Comparison of ENCODE assay signal across 31 mouse cellular contexts in genomic region chr13:25097348-25097747, GRCm38 (mm10). TPM values are rescaled to one million over a fixed set of nuclear protein-coding genes. Genes with fewer than 3 reads are reported as not detected.
A peak's percentile ranks its signal among the peaks of the same experiment; 100 is the strongest.
DNase-seq lines count a peak whose midpoint lies in the region; ATAC-seq and TF ChIP-seq lines count a peak whose summit lies in the region.
"Had no signal": no experiment of that assay in that cellular context is flagged by ENCODE, and none has a peak within 500 bp of the region (broad histone marks: within the 10 kb centered on the region; RNA-seq: fewer than 3 reads in every experiment).

No protein-coding gene starts in this region.

- no peaks in the 10 kb centered on the region for H3K27me3 ChIP-seq in kidney, embryonic 16.5 days (ENCODE audit: insufficient read depth, low read length)
- H3K27me3 ChIP-seq in kidney, postnatal 0 days (ENCODE audit: insufficient read depth, low read length), result no peaks in the 10 kb centered on the region
- no peaks in the 10 kb centered on the region for H3K27me3 ChIP-seq in liver, embryonic 16.5 days (ENCODE audit: control insufficient read depth, insufficient read depth, low read depth, low read length)
- H3K27me3 ChIP-seq: embryonic facial prominence, embryonic 13.5 days; forebrain, embryonic 15.5 days; heart, embryonic 12.5 days; limb, embryonic 12.5 days; midbrain, embryonic 13.5 days; neural tube, embryonic 13.5 days had no signal

- H3K4me3 ChIP-seq in kidney, embryonic 16.5 days (ENCODE audit: low read length), result peak overlapping the region; percentile 17; the same call in 1 of the 2 replicates
- 0 out of 2 replicates have a peak overlapping the region, but pooled peaks have one; percentile 14 for H3K4me3 ChIP-seq in kidney, postnatal 0 days (replicated peaks; ENCODE audit: low read depth, low read length)
- peak overlapping the region; percentile 40 for H3K4me3 ChIP-seq in liver, embryonic 16.5 days (ENCODE audit: low read depth, low read length)
- H3K4me3 ChIP-seq: embryonic facial prominence, embryonic 13.5 days; forebrain, embryonic 10.5 days; forebrain, embryonic 15.5 days; gastrocnemius, adult 2 months; heart, adult 2 months; heart, embryonic 12.5 days; limb, embryonic 12.5 days; midbrain, embryonic 13.5 days; neural tube, embryonic 13.5 days had no signal

- peak overlapping the region; percentile 46 for H3K4me2 ChIP-seq in kidney, embryonic 16.5 days (replicated peaks; ENCODE audit: low read depth, low read length)
- H3K4me2 ChIP-seq in kidney, postnatal 0 days (ENCODE audit: low read length), result peak overlapping the region; percentile 44
- H3K4me2 ChIP-seq in liver, embryonic 16.5 days (ENCODE audit: low read depth, low read length), result 0 out of 2 replicates have a peak overlapping the region, but pooled peaks have one; percentile 34
- H3K4me2 ChIP-seq: embryonic facial prominence, embryonic 13.5 days; forebrain, embryonic 15.5 days; heart, embryonic 12.5 days; hindbrain, embryonic 14.5 days; limb, embryonic 12.5 days; midbrain, embryonic 13.5 days; neural tube, embryonic 13.5 days had no signal

- TF ChIP-seq CTCF in kidney, postnatal 0 days (IDR thresholded peaks at IDR 0.05; ENCODE audit: low read depth), result no peak

- peak; percentile 41 for DNase-seq in kidney, adult 18-20 months
- no peak for DNase-seq in kidney, postnatal 14 days
- no peak for DNase-seq in kidney, postnatal 25 days
- DNase-seq in kidney, postnatal 0 days (ENCODE audit: low spot score), result no peak
- no peak for DNase-seq in right cerebral cortex, adult 18-20 months
- DNase-seq in adrenal gland, postnatal 10 days, result no peak
- DNase-seq: adrenal gland, postnatal 25 days; cerebellum, adult 11-12 months; cerebellum, adult 9-11 months; gastrocnemius, adult 2 months; gastrocnemius, postnatal 36 days; heart, adult 2 months; lung, adult 2 months; lung, postnatal 10 days; thymus, adult 18-20 months; thymus, postnatal 25 days had no signal

- H3K27ac ChIP-seq in kidney, embryonic 16.5 days (ENCODE audit: low read length), result peak overlapping the region; percentile 90
- peak overlapping the region; percentile 73 for H3K27ac ChIP-seq in kidney, postnatal 0 days
- H3K27ac ChIP-seq in liver, embryonic 16.5 days (ENCODE audit: low read length), result peak overlapping the region; percentile 48; the same call in 1 of the 2 replicates
- H3K27ac ChIP-seq: embryonic facial prominence, embryonic 13.5 days; forebrain, embryonic 10.5 days; forebrain, embryonic 15.5 days; gastrocnemius, adult 2 months; heart, adult 2 months; hindbrain, embryonic 14.5 days; limb, embryonic 12.5 days; macrophage; midbrain, embryonic 13.5 days; neural tube, embryonic 13.5 days; stomach, postnatal 0 days had no signal

- H3K9me3 ChIP-seq in kidney, embryonic 16.5 days (ENCODE audit: low read length), result no peaks in the 10 kb centered on the region
- H3K9me3 ChIP-seq in kidney, postnatal 0 days (replicated peaks; ENCODE audit: low read length), result no peaks in the 10 kb centered on the region
- H3K9me3 ChIP-seq in liver, embryonic 16.5 days (replicated peaks; ENCODE audit: control insufficient read depth, low read length), result no peaks in the 10 kb centered on the region
- H3K9me3 ChIP-seq: embryonic facial prominence, embryonic 13.5 days; forebrain, embryonic 10.5 days; forebrain, embryonic 15.5 days; heart, embryonic 12.5 days; limb, embryonic 12.5 days; midbrain, embryonic 13.5 days; neural tube, embryonic 13.5 days had no signal

- peaks cover 28% of the 10 kb centered on the region for H3K4me1 ChIP-seq in kidney, embryonic 16.5 days (ENCODE audit: insufficient read depth, low read length)
- H3K4me1 ChIP-seq in kidney, postnatal 0 days (replicated peaks; ENCODE audit: insufficient read depth, low read length), result peaks cover 13% of the 10 kb centered on the region
- no peaks in the 10 kb centered on the region; the same call in 1 of the 2 replicates for H3K4me1 ChIP-seq in liver, embryonic 16.5 days (ENCODE audit: control insufficient read depth, low read depth, low read length)
- H3K4me1 ChIP-seq: embryonic facial prominence, embryonic 13.5 days; forebrain, embryonic 10.5 days; forebrain, embryonic 15.5 days; heart, embryonic 12.5 days; midbrain, embryonic 13.5 days; neural tube, embryonic 13.5 days had no signal

- H3K9ac ChIP-seq in kidney, embryonic 16.5 days (replicated peaks; ENCODE audit: low read length), result peak overlapping the region; percentile 47; the same call in 1 of the 2 replicates
- H3K9ac ChIP-seq in kidney, postnatal 0 days (ENCODE audit: low read depth, low read length), result no peak overlapping the region
- no peak overlapping the region for H3K9ac ChIP-seq in liver, embryonic 16.5 days (ENCODE audit: low read depth, low read length)
- H3K9ac ChIP-seq: embryonic facial prominence, embryonic 13.5 days; forebrain, embryonic 15.5 days; heart, embryonic 12.5 days; hindbrain, embryonic 14.5 days; limb, embryonic 12.5 days; midbrain, embryonic 13.5 days; neural tube, embryonic 13.5 days had no signal

- WGBS in kidney, embryonic 16.5 days, result 55% methylated on average over 8 of the region's 8 CpGs
- WGBS in kidney, postnatal 0 days, result 47% methylated on average over 8 of the region's 8 CpGs
- WGBS in liver, embryonic 16.5 days (ENCODE audit: insufficient replicate concordance), result 62% methylated on average over 8 of the region's 8 CpGs

- no peaks in the 10 kb centered on the region for H3K36me3 ChIP-seq in kidney, embryonic 16.5 days (ENCODE audit: insufficient read depth, low read length)
- H3K36me3 ChIP-seq in kidney, postnatal 0 days (ENCODE audit: insufficient read depth, low read length), result no peaks in the 10 kb centered on the region
- H3K36me3 ChIP-seq in liver, embryonic 16.5 days (ENCODE audit: control insufficient read depth, insufficient read depth), result no peaks in the 10 kb centered on the region
- H3K36me3 ChIP-seq: embryonic facial prominence, embryonic 13.5 days; forebrain, embryonic 10.5 days; forebrain, embryonic 15.5 days; heart, embryonic 12.5 days; limb, embryonic 12.5 days; midbrain, embryonic 13.5 days; neural tube, embryonic 13.5 days had no signal

- ATAC-seq in kidney, embryonic 16.5 days (ENCODE audit: low FRiP score, low TSS enrichment), result no peak
- no peak for ATAC-seq in kidney, postnatal 0 days (replicated peaks; ENCODE audit: low FRiP score, low read depth)
- ATAC-seq in liver, embryonic 16.5 days (ENCODE audit: low read depth), result no peak
- ATAC-seq: forebrain, embryonic 15.5 days; midbrain, embryonic 13.5 days had no signal

RNA-seq across cellular contexts. Expression of gene Dcdc2a, which starts 41.5 kb away (rescaled TPM):
- 57.6 and 64.0 TPM in 2 replicates for polyA plus RNA-seq in kidney, embryonic 16.5 days (2015; fragmentation: Nextera tagmentation; extraction: Ambion mirVana)
- 73.7 and 88.5 TPM in 2 replicates for polyA plus RNA-seq in kidney, postnatal 0 days (2015; fragmentation: Nextera tagmentation; extraction: Ambion mirVana)
- 0.51 TPM in 2 replicates for polyA plus RNA-seq in liver, embryonic 16.5 days (2015; fragmentation: Nextera tagmentation; extraction: Ambion mirVana)
- under 1 TPM; 0.58 to 0.99 TPM for total RNA-seq in adrenal gland, postnatal 10 days (2021)
- total RNA-seq: common myeloid progenitor, adult 5-6 weeks; heart, adult 2 months; hematopoietic stem cell, adult 5-6 weeks; megakaryocyte-erythroid progenitor cell, adult 5-6 weeks had no signal
- polyA plus RNA-seq: macrophage had no signal

Comparison
In these comparisons a context has a peak if more than half of its experiments do, and no peak if none do; other contexts are left out.
1. RNA of gene Dcdc2a, which starts 41.5 kb away (polyA plus RNA-seq): 73.7 to 88.5 TPM in kidney, postnatal 0 days and 57.6 to 64.0 TPM in kidney, embryonic 16.5 days; 0.51 TPM in liver, embryonic 16.5 days; every median in the first group is over 10 times any median in the second.
2. Peak in every context shown above with its lines, with median percentiles within 50 percentile points of each other: H3K27ac ChIP-seq, H3K4me2 ChIP-seq and H3K4me3 ChIP-seq.